Mouse (Mus musculus): ENCODE measurements at regions not wholly inside any gene's neighbourhood (a gene's known extent, or its start where the extent isn't known, plus 50 kb on each side); places are given as distances from the start of the nearest gene placed in this dataset.

DNA sequence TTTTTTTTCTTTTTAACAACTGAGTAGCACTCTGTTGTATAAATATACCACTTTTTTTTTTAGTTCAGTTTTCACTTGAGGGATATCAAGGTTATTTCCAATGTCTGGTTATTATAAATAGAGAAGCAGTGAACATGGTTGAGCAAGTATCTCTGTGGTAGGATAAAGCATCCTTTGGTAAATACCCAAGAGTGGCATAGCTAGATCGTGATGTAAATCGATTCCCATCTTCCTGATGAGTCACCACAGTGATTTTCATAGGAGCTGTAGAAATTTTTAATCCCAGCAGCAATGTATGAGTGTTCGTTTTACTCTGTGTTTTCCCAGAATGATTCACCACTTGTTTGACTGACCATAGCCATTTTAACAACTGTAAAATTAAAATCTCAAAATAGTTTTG, 2212.0 kb downstream of the 9330182O14Rik start:
- H3K9ac ChIP-seq (ENCODE audit: low read depth, low read length) = no peak overlapping the region
- no peak for ATAC-seq
- no peaks in the 10 kb centered on the region for H3K9me3 ChIP-seq (replicated peaks; ENCODE audit: control insufficient read depth, low read length, poor library complexity, severe bottlenecking)
- H3K4me2 ChIP-seq (ENCODE audit: low read length) = no peak overlapping the region
- no peak overlapping the region for H3K4me3 ChIP-seq (ENCODE audit: low read depth, low read length)
- H3K36me3 ChIP-seq (ENCODE audit: control insufficient read depth, insufficient read depth, low read length) = no peaks in the 10 kb centered on the region
- 85% methylated on average over 3 of the region's 3 CpGs for WGBS
- no peaks in the 10 kb centered on the region for H3K27me3 ChIP-seq (ENCODE audit: control insufficient read depth, insufficient read depth, low read depth, low read length)
- H3K4me1 ChIP-seq (ENCODE audit: control insufficient read depth, insufficient read depth, low read length) = no peaks in the 10 kb centered on the region
- no peak overlapping the region for H3K27ac ChIP-seq (ENCODE audit: low read length)

DNA sequence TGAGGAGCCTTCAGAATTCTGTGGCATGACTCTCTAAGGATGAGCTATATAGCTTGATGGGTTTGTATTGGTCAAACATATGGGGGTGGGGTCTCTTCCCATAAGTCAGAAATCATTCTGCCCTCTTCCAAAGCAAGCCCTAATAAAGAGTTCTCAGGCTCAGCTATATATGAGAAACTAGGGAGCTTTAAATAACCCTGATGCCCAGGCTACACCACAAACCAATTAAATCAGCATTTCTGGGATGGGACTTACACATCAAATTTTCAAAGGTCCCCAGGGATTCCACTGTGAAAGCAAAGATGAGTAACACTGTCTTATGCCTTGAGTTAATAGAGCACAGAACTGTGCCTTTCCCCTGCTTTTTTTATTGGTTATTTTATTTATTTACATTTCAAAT, 2227.7 kb downstream of the 9330182O14Rik start:
- H3K9me3 ChIP-seq (replicated peaks; ENCODE audit: control insufficient read depth, low read length, poor library complexity, severe bottlenecking) = no peaks in the 10 kb centered on the region
- H3K36me3 ChIP-seq (ENCODE audit: control insufficient read depth, insufficient read depth, low read length) = no peaks in the 10 kb centered on the region
- no peak overlapping the region for H3K4me3 ChIP-seq (ENCODE audit: low read depth, low read length)
- no peak overlapping the region for H3K27ac ChIP-seq (ENCODE audit: low read length)
- no peaks in the 10 kb centered on the region for H3K4me1 ChIP-seq (ENCODE audit: control insufficient read depth, insufficient read depth, low read length)
- ATAC-seq = no peak
- no peak overlapping the region for H3K4me2 ChIP-seq (ENCODE audit: low read length)
- no peaks in the 10 kb centered on the region for H3K27me3 ChIP-seq (ENCODE audit: control insufficient read depth, insufficient read depth, low read depth, low read length)
- no peak overlapping the region for H3K9ac ChIP-seq (ENCODE audit: low read depth, low read length)

DNA sequence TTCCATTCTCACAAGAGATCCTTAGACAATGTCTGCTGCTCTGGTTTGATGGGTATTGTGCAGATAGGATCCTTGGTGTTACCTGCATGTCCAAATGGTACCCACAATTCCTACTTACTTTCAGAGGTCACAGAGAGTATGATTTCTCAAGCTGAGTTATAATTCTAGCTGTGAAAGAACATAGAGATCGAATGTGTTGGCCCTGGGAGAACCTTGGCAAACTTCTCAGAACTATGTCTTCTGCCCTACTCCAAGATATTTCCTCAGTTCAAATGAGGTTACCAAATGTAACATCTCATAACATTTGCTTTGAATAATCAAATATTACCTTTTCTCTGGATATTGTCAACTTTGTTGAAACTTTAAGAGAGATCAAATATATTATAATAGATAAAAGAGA, 2230.8 kb downstream of the 9330182O14Rik start:
- no peak overlapping the region for H3K4me2 ChIP-seq (ENCODE audit: low read length)
- no peak for ATAC-seq
- H3K4me3 ChIP-seq (ENCODE audit: low read depth, low read length) = no peak overlapping the region
- no peak overlapping the region for H3K27ac ChIP-seq (ENCODE audit: low read length)
- WGBS = 93% methylated on average over 1 of the region's 1 CpGs
- no peaks in the 10 kb centered on the region for H3K36me3 ChIP-seq (ENCODE audit: control insufficient read depth, insufficient read depth, low read length)
- H3K9me3 ChIP-seq (replicated peaks; ENCODE audit: control insufficient read depth, low read length, poor library complexity, severe bottlenecking) = no peaks in the 10 kb centered on the region
- no peak overlapping the region for H3K9ac ChIP-seq (ENCODE audit: low read depth, low read length)
- H3K4me1 ChIP-seq (ENCODE audit: control insufficient read depth, insufficient read depth, low read length) = no peaks in the 10 kb centered on the region
- no peaks in the 10 kb centered on the region for H3K27me3 ChIP-seq (ENCODE audit: control insufficient read depth, insufficient read depth, low read depth, low read length)

DNA sequence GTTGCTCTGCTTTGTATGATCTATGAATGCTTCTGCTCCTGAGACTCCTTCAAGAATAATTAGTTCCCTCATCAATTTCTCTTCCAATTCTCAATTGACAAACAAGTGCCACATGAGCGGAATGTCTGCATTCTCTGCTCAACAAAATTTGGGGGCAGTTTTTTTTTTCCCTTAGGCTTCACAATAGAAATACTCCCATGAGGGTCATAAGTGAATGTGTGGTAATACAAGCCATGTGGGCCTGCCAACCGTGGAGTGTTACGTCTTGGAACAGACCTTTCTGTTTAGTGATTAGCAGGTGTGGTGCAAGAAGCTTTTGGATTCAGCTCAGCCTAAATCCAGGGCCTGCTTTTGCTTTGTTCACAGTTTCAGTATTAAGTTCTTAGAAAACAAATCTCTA, 2232.6 kb downstream of the 9330182O14Rik start:
- Histone ChIP-seq H3K27me3 (ENCODE audit: control insufficient read depth, insufficient read depth, low read depth, low read length) (no peaks in the 10 kb centered on the region), H3K4me3 (ENCODE audit: low read depth, low read length) (no peak overlapping the region), H3K36me3 (ENCODE audit: control insufficient read depth, insufficient read depth, low read length) (no peaks in the 10 kb centered on the region), H3K4me1 (ENCODE audit: control insufficient read depth, insufficient read depth, low read length) (no peaks in the 10 kb centered on the region), H3K9me3 (replicated peaks; ENCODE audit: control insufficient read depth, low read length, poor library complexity, severe bottlenecking) (no peaks in the 10 kb centered on the region), H3K27ac (ENCODE audit: low read length) (no peak overlapping the region), H3K4me2 (ENCODE audit: low read length) (no peak overlapping the region), H3K9ac (ENCODE audit: low read depth, low read length) (no peak overlapping the region)
- no peak for ATAC-seq
- 54% methylated on average over 3 of the region's 3 CpGs for WGBS

DNA sequence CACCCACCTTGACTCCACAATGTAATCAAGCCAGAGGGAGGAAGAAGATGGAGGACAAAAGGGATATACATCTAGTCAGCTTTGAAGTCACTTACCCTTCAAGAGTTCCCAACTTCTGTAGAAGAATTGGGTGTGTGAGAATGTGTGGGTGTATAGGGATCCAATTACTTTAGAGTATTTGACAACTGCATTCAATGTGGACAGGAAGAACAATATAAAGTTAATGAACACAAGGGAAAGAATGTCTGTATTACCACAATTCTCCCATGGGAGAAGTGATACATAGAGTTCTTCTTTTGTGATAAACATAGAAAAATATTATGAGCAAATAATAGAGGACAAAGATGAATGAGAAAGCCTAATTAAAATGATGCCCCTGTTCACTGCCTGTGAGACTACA, 2235.4 kb downstream of the 9330182O14Rik start:
- ATAC-seq = no peak
- Histone ChIP-seq H3K27me3 (ENCODE audit: control insufficient read depth, insufficient read depth, low read depth, low read length) (no peaks in the 10 kb centered on the region), H3K4me2 (ENCODE audit: low read length) (no peak overlapping the region), H3K4me3 (ENCODE audit: low read depth, low read length) (no peak overlapping the region), H3K9ac (ENCODE audit: low read depth, low read length) (no peak overlapping the region), H3K9me3 (replicated peaks; ENCODE audit: control insufficient read depth, low read length, poor library complexity, severe bottlenecking) (no peaks in the 10 kb centered on the region), H3K36me3 (ENCODE audit: control insufficient read depth, insufficient read depth, low read length) (no peaks in the 10 kb centered on the region), H3K27ac (ENCODE audit: low read length) (no peak overlapping the region), H3K4me1 (ENCODE audit: control insufficient read depth, insufficient read depth, low read length) (no peaks in the 10 kb centered on the region)

DNA sequence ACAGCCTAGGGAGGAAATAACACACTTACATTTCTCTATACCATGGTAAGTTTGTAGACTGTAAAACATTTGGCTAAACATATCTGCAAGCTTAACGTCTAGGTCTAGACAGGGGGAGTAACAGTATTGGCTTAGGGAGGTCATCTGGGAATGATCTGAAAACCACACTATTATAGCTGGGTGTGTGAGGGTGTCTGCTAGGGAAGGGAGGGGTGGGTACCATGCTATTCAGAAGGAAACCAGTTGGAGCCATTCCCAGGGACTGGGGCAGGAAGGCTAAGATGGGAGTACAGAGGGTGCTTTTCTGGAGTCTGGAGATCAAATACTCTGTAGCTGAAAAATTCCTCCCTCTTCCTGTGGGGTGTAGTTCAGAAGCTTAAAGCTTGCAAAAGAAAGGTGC, 2235.9 kb downstream of the 9330182O14Rik start:
- Histone ChIP-seq H3K9me3 (replicated peaks; ENCODE audit: control insufficient read depth, low read length, poor library complexity, severe bottlenecking) (no peaks in the 10 kb centered on the region), H3K4me1 (ENCODE audit: control insufficient read depth, insufficient read depth, low read length) (no peaks in the 10 kb centered on the region)
- no peak for ATAC-seq

DNA sequence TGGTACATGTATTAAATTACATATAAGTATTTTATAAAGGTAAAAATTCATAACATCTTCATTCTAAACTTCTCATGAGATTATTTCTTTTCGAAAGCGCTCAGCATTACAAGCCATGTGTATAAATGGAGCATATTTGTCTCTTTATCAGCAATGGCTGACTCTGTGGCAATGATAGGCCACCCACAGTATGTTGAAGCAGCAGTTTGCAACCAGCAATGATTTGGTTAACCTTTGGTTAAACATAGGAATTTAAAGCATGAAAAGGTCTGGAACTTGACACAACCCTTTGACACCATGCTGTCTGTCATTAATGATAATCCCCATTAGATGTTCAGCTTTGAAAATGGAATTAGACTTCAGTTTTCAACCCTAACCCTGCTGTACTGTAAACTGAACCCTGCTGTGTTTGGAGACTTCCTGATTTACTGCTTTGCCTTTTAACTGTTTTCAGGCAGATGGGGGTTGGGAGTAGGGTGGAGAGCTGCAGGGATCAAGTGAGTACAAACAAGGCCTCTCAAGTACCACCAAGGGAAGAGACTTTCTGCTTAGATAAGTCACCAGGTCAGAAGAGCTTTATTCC, 2238.6 kb downstream of the 9330182O14Rik start:
- no peak for ATAC-seq

More for the DNA sequence above, 2235.9 kb downstream of the 9330182O14Rik start:
- Histone ChIP-seq H3K4me2 (ENCODE audit: low read length) (no peak overlapping the region), H3K27me3 (ENCODE audit: control insufficient read depth, insufficient read depth, low read depth, low read length) (no peaks in the 10 kb centered on the region), H3K9ac (ENCODE audit: low read depth, low read length) (no peak overlapping the region), H3K27ac (ENCODE audit: low read length) (no peak overlapping the region), H3K4me3 (ENCODE audit: low read depth, low read length) (no peak overlapping the region), H3K36me3 (ENCODE audit: control insufficient read depth, insufficient read depth, low read length) (no peaks in the 10 kb centered on the region)
- 66% methylated on average over 1 of the region's 1 CpGs for WGBS

More for the DNA sequence above, 2238.6 kb downstream of the 9330182O14Rik start:
- H3K4me2 ChIP-seq (ENCODE audit: low read length) = no peak overlapping the region
- no peaks in the 10 kb centered on the region for H3K4me1 ChIP-seq (ENCODE audit: control insufficient read depth, insufficient read depth, low read length)
- no peak overlapping the region for H3K9ac ChIP-seq (ENCODE audit: low read depth, low read length)
- no peaks in the 10 kb centered on the region for H3K27me3 ChIP-seq (ENCODE audit: control insufficient read depth, insufficient read depth, low read depth, low read length)
- no peak overlapping the region for H3K27ac ChIP-seq (ENCODE audit: low read length)
- no peaks in the 10 kb centered on the region for H3K9me3 ChIP-seq (replicated peaks; ENCODE audit: control insufficient read depth, low read length, poor library complexity, severe bottlenecking)
- no peak overlapping the region for H3K4me3 ChIP-seq (ENCODE audit: low read depth, low read length)
- 95% methylated on average over 2 of the region's 2 CpGs for WGBS
- no peaks in the 10 kb centered on the region for H3K36me3 ChIP-seq (ENCODE audit: control insufficient read depth, insufficient read depth, low read length)
